Mouse (Mus musculus): ENCODE data around the gene Serac1.

Serac1 gene

GRCm38 (mm10) chr17:6003661-6004060 lies 75.9 kb downstream of the Serac1 start:
- DNase-seq (ENCODE audit: low spot score) = no peak

- DNase-seq (ENCODE audit: low spot score) = no peak
Measured at GRCm38 (mm10) chr17:6002563-6002962, 77.0 kb downstream of the Serac1 start.

GRCm38 (mm10) chr17:6001836-6002235 lies 77.7 kb downstream of the Serac1 start:
- DNase-seq (ENCODE audit: low spot score) = no peak

- no peak for DNase-seq (ENCODE audit: low spot score)
Measured at GRCm38 (mm10) chr17:6001389-6001788, 78.2 kb downstream of the Serac1 start.

- no peak for DNase-seq (ENCODE audit: low spot score)
Measured at GRCm38 (mm10) chr17:6000864-6001319, 78.6 kb downstream of the Serac1 start.

- DNase-seq (ENCODE audit: low spot score) = no peak
Measured at GRCm38 (mm10) chr17:5999039-5999543, 80.5 kb downstream of the Serac1 start.

- no peak for DNase-seq (ENCODE audit: low spot score)
Measured at GRCm38 (mm10) chr17:5998235-5998500, 81.4 kb downstream of the Serac1 start.

- peak; percentile 84 for DNase-seq (ENCODE audit: low spot score)
Measured at GRCm38 (mm10) chr17:5997380-5998234, 81.9 kb downstream of the Serac1 start.

- no peak for DNase-seq (ENCODE audit: low spot score)
Measured at GRCm38 (mm10) chr17:5996589-5996988, 83.0 kb downstream of the Serac1 start.

GRCm38 (mm10) chr17:5994606-5995005 lies 84.9 kb downstream of the Serac1 start:
- no peak for DNase-seq (ENCODE audit: low spot score)

- no peak for DNase-seq (ENCODE audit: low spot score)
Measured at GRCm38 (mm10) chr17:5993581-5994260, 85.8 kb downstream of the Serac1 start.

- no peak for DNase-seq (ENCODE audit: low spot score)
Measured at GRCm38 (mm10) chr17:5992866-5993580, 86.5 kb downstream of the Serac1 start.

Data from testis, postnatal 14 days (tissue).